Mouse (Mus musculus) neural tube, embryonic 11.5 days (tissue): ENCODE measurements around the gene Sbno2. TPM values are rescaled to one million over a fixed set of nuclear protein-coding genes. Genes with fewer than 3 reads are reported as not detected.
A peak's percentile ranks its signal among the peaks of the same experiment; 100 is the strongest.

ENCODE experiments used
- ATAC-seq: fragments of 200-750 bp; cut with Nextera tagmentation; 2 replicates; pipeline ENCODE4 v1.8.0; 2017; ENCODE audit warnings: moderate number of reproducible peaks, mild to moderate bottlenecking, moderate TSS enrichment, moderate library complexity; ENCODE audit not compliant: insufficient read depth, low FRiP score, low TSS enrichment
- DNase-seq: peaks from one replicate; pipeline ENCODE4 v3.0.0-alpha.2; 2015; ENCODE audit warnings: low spot score
- H3K27ac ChIP-seq: fragments of 300-500 bp; sonication (generic); 2 replicates; pipeline ENCODE4 v1.5.1; 2014; ENCODE audit warnings: low read depth, mild to moderate bottlenecking, low read length
- H3K27me3 ChIP-seq: fragments of 300-500 bp; sonication (generic); 2 replicates; pipeline ENCODE4 v1.6.1; 2014; ENCODE audit warnings: mild to moderate bottlenecking, low read length, mixed read lengths; ENCODE audit not compliant: control insufficient read depth, insufficient read depth
- H3K36me3 ChIP-seq: fragments of 300-500 bp; sonication (generic); 2 replicates; pipeline ENCODE4 v1.6.1; 2014; ENCODE audit warnings: mild to moderate bottlenecking, low read length, moderate library complexity, mixed read lengths; ENCODE audit not compliant: control insufficient read depth, insufficient read depth
- H3K4me1 ChIP-seq: fragments of 300-500 bp; sonication (generic); 2 replicates; pipeline ENCODE4 v1.6.1; 2014; ENCODE audit warnings: low read length, mixed read lengths; ENCODE audit not compliant: control insufficient read depth, insufficient read depth
- H3K4me2 ChIP-seq: fragments of 300-500 bp; sonication (generic); 2 replicates; pipeline ENCODE4 v1.6.1; 2014; ENCODE audit warnings: low read depth, mild to moderate bottlenecking, moderate library complexity
- H3K4me3 ChIP-seq: fragments of 300-500 bp; sonication (generic); 2 replicates; pipeline ENCODE4 v1.5.1; 2014; ENCODE audit warnings: low read depth, low read length
- H3K9ac ChIP-seq: fragments of 300-500 bp; sonication (generic); 2 replicates; pipeline ENCODE4 v1.6.1; 2014; ENCODE audit warnings: mild to moderate bottlenecking, low read length
- H3K9me3 ChIP-seq: fragments of 300-500 bp; sonication (generic); 2 replicates; pipeline ENCODE4 v1.6.1; 2016; ENCODE audit warnings: low read length; ENCODE audit not compliant: control insufficient read depth
- WGBS: fragments of 180-500 bp; shearing (Covaris S2); extraction: QIAGEN DNeasy Blood & Tissue Kit; methylation state at CpG from one replicate; pipeline ENCODE4 v1.1.7; 2014; 5-methylcytosine and 5-hydroxymethylcytosine counted together
- polyA plus RNA-seq: library from polyadenylated mRNA; unstranded; fragments of >200 nt; fragmentation: Nextera tagmentation; extraction: Ambion mirVana; gene quantifications from 2 replicates; pipeline ENCODE4 v1.2.1, GENCODE M21; 2014

Gene Sbno2
- polyA plus RNA-seq, 1 experiment from 2014 or later = 11.9 TPM

DNA sequence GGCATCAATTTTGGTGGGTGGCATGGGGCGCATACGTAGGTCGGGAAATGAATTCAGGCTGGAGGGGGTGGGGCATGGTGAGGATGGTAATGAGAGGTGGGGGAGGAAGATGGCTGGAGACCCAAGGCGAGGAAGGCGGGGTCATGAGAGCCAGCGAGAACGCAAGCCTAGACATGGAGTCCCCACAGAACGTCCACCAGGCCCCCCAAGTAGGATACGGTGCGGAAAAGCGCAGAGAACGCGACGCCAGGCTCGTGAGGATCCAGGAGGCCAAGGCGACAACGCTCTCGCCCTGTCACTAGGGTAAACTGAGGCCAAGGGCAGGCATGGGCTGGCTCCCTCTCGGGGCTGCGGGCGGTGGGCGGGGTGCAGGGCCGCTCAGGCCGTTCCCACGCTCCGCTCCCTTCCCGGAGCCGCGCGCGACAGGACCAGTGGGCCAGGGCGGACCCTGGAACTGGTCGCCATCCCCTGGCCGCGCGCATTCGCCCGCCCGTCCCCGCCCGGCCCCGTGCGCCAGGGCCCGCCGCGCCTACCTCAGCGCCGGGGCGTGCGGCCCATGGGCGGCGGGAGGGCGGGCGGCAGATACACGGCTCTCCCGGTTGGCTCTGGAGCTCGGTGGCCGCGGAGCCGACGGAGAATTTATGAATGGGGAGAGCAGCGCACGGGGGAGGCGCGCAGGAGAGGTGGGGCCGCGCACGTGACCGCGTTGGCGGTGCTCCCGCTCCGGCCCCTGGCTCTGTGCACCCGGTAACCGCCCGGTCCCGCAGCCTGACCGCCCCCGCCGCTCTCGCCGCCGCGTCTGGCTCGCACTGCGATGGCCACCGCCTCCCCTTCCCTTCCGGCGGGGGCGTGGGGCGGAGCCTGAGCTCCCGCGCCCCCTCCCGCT is 33.4 kb upstream of the Sbno2 start, which contains the start of gene Atp5d:
Gene Atp5d, plus strand, starts transcription at position 80 of the 886 bp plus-strand sequence.
- ATAC-seq (no peak; the same call in 1 of the 2 replicates), DNase-seq (peak; percentile 67)
- WGBS = under 1% methylated on average over 74 of the region's 94 CpGs
- no peaks in the 10 kb centered on the region for H3K9me3 ChIP-seq
- H3K9ac ChIP-seq = peak within 1 kb of the TSS; percentile 79
- no peaks in the 10 kb centered on the region; the same call in 1 of the 2 replicates for H3K36me3 ChIP-seq
- H3K27ac ChIP-seq = peak within 1 kb of the TSS; percentile 65
- peaks cover 30% of the 10 kb centered on the region for H3K4me1 ChIP-seq
- H3K27me3 ChIP-seq = peaks cover 29% of the 10 kb centered on the region
- peak within 1 kb of the TSS; percentile 52 for H3K4me3 ChIP-seq
- H3K4me2 ChIP-seq = peak within 1 kb of the TSS; percentile 57

DNA sequence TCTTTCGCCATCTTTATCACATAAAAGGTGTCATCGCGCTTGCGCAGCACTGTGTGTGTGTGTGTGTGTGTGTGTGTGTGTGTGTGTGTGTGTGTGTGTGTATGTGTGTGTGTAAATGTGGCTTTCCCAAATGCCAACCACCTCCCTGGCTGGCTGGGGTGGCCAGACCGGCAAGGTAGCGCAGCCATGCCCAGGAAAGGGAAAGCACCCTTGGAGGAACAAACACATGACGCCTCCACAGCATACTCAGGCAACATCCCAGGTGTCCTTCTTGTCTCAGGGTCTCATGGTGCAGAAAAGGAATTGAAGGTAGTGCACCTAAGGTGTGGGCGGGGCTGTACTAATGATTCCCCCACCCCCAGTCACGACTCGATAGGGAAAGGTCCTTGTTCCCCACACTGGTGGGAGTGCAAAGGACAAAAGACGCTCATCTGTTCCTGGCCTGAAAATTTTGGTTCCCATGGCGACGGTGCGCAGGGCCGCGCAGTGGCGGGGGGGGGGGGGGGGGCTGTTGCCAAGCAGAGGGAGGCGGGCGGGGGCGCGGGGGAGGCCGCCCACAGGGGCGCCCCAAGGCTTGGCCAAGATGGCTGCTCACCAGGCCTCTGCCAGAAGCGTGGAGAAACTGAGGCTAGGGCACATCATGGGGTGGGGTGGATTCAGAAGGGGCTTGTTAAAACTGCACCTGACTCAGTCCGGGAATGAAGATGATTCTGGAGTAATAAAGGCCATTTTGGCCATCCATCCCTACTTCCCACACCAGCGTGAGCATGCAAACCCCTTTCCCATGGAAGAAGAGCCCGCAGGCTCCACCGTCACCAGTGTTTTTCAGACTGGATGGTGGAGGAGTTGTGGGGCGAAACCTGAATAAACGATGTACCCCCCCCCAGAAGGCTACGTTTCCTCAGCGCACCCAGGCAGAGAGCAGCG is 32.5 kb upstream of the Sbno2 start:
- DNase-seq = peak; percentile 46
- no peak for ATAC-seq
- Histone ChIP-seq H3K36me3 (no peaks in the 10 kb centered on the region), H3K4me2 (peak overlapping the region; percentile 57), H3K27me3 (peaks cover 29% of the 10 kb centered on the region), H3K9ac (peak overlapping the region; percentile 79), H3K4me3 (peak overlapping the region; percentile 52), H3K4me1 (peaks cover 28% of the 10 kb centered on the region), H3K27ac (peak overlapping the region; percentile 65), H3K9me3 (no peaks in the 10 kb centered on the region)
- 3% methylated on average over 22 of the region's 33 CpGs for WGBS

GRCm38 (mm10) chr10:80136952-80137625 is 31.7 kb upstream of the Sbno2 start:
- Histone ChIP-seq H3K27me3 (peaks cover 29% of the 10 kb centered on the region), H3K4me3 (peak overlapping the region; percentile 52), H3K4me1 (peaks cover 24% of the 10 kb centered on the region), H3K27ac (no peak overlapping the region), H3K9ac (peak overlapping the region; percentile 35), H3K9me3 (no peaks in the 10 kb centered on the region), H3K36me3 (no peaks in the 10 kb centered on the region), H3K4me2 (peak overlapping the region; percentile 57)
- DNase-seq (no peak), ATAC-seq (no peak)
- WGBS = 6% methylated on average over 27 of the region's 29 CpGs

GRCm38 (mm10) chr10:80136179-80136951 is 31.0 kb upstream of the Sbno2 start:
- Histone ChIP-seq H3K4me3 (peak overlapping the region; percentile 9), H3K27ac (no peak overlapping the region), H3K36me3 (no peaks in the 10 kb centered on the region), H3K9me3 (no peaks in the 10 kb centered on the region), H3K4me2 (peak overlapping the region; percentile 57), H3K27me3 (peaks cover 29% of the 10 kb centered on the region), H3K4me1 (peaks cover 24% of the 10 kb centered on the region), H3K9ac (peak overlapping the region; percentile 35)
- ATAC-seq = no peak
- whole genome bisulfite sequencing = 14% methylated on average over 39 of the region's 49 CpGs
- no peak for DNase-seq

GRCm38 (mm10) chr10:80135641-80136040 is 30.3 kb upstream of the Sbno2 start:
- H3K4me2 ChIP-seq = no peak overlapping the region
- H3K4me3 ChIP-seq = no peak overlapping the region
- H3K4me1 ChIP-seq = peaks cover 27% of the 10 kb centered on the region
- H3K9me3 ChIP-seq = no peaks in the 10 kb centered on the region
- H3K27ac ChIP-seq = no peak overlapping the region
- WGBS = 88% methylated on average over 1 of the region's 1 CpGs
- DNase-seq = no peak
- ATAC-seq = no peak
- peaks cover 29% of the 10 kb centered on the region for H3K27me3 ChIP-seq
- no peak overlapping the region for H3K9ac ChIP-seq
- H3K36me3 ChIP-seq = no peaks in the 10 kb centered on the region

DNA sequence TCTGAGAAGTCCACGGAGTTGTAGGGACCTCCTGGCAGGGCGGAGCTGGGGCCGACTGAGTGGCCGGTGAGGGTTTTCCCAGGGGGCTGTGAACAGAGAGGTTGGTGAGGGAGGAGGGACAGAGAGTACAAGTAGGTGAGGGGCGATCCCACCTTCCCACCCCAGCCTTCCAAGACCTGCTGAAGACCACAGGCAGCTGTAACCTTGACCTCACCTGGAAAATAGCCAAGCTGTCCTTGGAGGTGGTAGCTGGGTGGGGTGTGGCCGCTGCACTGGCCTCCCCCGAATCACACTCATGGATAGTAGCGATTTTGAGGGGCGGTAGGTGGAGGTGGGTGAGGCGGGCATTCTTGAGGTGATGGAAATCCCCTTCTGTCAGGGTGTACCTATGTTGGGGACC is 29.8 kb upstream of the Sbno2 start:
- Histone ChIP-seq H3K4me3 (no peak overlapping the region), H3K27ac (no peak overlapping the region), H3K36me3 (no peaks in the 10 kb centered on the region), H3K4me2 (no peak overlapping the region), H3K9ac (no peak overlapping the region), H3K9me3 (no peaks in the 10 kb centered on the region), H3K27me3 (peaks cover 29% of the 10 kb centered on the region), H3K4me1 (peaks cover 27% of the 10 kb centered on the region)
- WGBS = 88% methylated on average over 10 of the region's 10 CpGs
- DNase-seq = no peak
- ATAC-seq = no peak

- peaks cover 27% of the 10 kb centered on the region for H3K4me1 ChIP-seq
- no peak overlapping the region for H3K4me2 ChIP-seq
- H3K9ac ChIP-seq = peak overlapping the region; percentile 10; the same call in 1 of the 2 replicates
- WGBS = 90% methylated on average over 9 of the region's 9 CpGs
- H3K27me3 ChIP-seq = peaks cover 26% of the 10 kb centered on the region
- ATAC-seq (no peak), DNase-seq (no peak)
- no peak overlapping the region for H3K4me3 ChIP-seq
- no peak overlapping the region for H3K27ac ChIP-seq
- H3K9me3 ChIP-seq = no peaks in the 10 kb centered on the region
- peaks cover 6% of the 10 kb centered on the region; the same call in 1 of the 2 replicates for H3K36me3 ChIP-seq
These were observed 29.1 kb upstream of the Sbno2 start for GRCm38 (mm10) chr10:80134421-80134820.
